Mouse (Mus musculus): ENCODE results near the gene Ddx46. TPM values are rescaled to one million over a fixed set of nuclear protein-coding genes. Genes with fewer than 3 reads are reported as not detected.
A peak's percentile ranks its signal among the peaks of the same experiment; 100 is the strongest.
"Not testable (repeated sequence)": the region's sequence is repeated elsewhere in the genome, so short reads cannot be mapped to it uniquely, and the experiment has no call there.

Ddx46 gene
- 8.4 and 13.6 TPM in 2 replicates for polyA plus RNA-seq (2012; rRNA removed)

GRCm38 (mm10) chr13:55634639-55635127 is at the start of gene Ddx46:
Gene Ddx46, plus strand, starts transcription at chr13:55635027.
- 3% methylated on average over 30 of the region's 30 CpGs for WGBS
- peak; percentile 52 for DNase-seq (ENCODE audit: low read depth, low spot score)

GRCm38 (mm10) chr13:55591961-55592490 is 42.8 kb upstream of the Ddx46 start:
- WGBS = 66% methylated on average over 4 of the region's 4 CpGs
- DNase-seq (ENCODE audit: low read depth, low spot score) = no peak

- peak; percentile 79 for DNase-seq (ENCODE audit: low read depth, low spot score)
- 5% methylated on average over 29 of the region's 29 CpGs for WGBS
These were observed 42.1 kb upstream of the Ddx46 start for GRCm38 (mm10) chr13:55592512-55593253.

- no peak for DNase-seq (ENCODE audit: low read depth, low spot score)
These were observed 41.5 kb upstream of the Ddx46 start for GRCm38 (mm10) chr13:55593254-55593747.

GRCm38 (mm10) chr13:55595375-55595774 is 39.5 kb upstream of the Ddx46 start:
- DNase-seq (ENCODE audit: low read depth, low spot score) = no peak
- WGBS = 88% methylated on average over 12 of the region's 12 CpGs

More at GRCm38 (mm10) chr13:55593254-55593747, 41.5 kb upstream of the Ddx46 start:
- WGBS = under 1% methylated on average over 31 of the region's 31 CpGs

- DNase-seq (ENCODE audit: low read depth, low spot score) = no peak
- 95% methylated on average over 12 of the region's 12 CpGs for WGBS
These were observed 38.0 kb upstream of the Ddx46 start for GRCm38 (mm10) chr13:55596802-55597201.

GRCm38 (mm10) chr13:55599566-55600540 is 35.0 kb upstream of the Ddx46 start, which contains the start of gene B4galt7:
Gene B4galt7, plus strand, starts transcription at chr13:55599896.
- 5% methylated on average over 51 of the region's 51 CpGs for whole genome bisulfite sequencing
- no peak for DNase-seq (ENCODE audit: low read depth, low spot score)

GRCm38 (mm10) chr13:55600657-55601056 is 34.2 kb upstream of the Ddx46 start:
- DNase-seq (ENCODE audit: low read depth, low spot score) = no peak

GRCm38 (mm10) chr13:55601611-55602010 is 33.2 kb upstream of the Ddx46 start:
- WGBS = 2% methylated on average over 3 of the region's 3 CpGs
- no peak for DNase-seq (ENCODE audit: low read depth, low spot score)

More at GRCm38 (mm10) chr13:55600657-55601056, 34.2 kb upstream of the Ddx46 start:
- 6% methylated on average over 9 of the region's 9 CpGs for WGBS

- no peak for DNase-seq (ENCODE audit: low read depth, low spot score)
- 95% methylated on average over 3 of the region's 3 CpGs for WGBS
These were observed 30.2 kb upstream of the Ddx46 start for GRCm38 (mm10) chr13:55604606-55605005.

- 79% methylated on average over 10 of the region's 10 CpGs for WGBS
- DNase-seq (ENCODE audit: low read depth, low spot score) = no peak
These were observed 27.8 kb upstream of the Ddx46 start for GRCm38 (mm10) chr13:55606899-55607623.

- WGBS = 95% methylated on average over 2 of the region's 2 CpGs
- no peak for DNase-seq (ENCODE audit: low read depth, low spot score)
These were observed 27.2 kb upstream of the Ddx46 start for GRCm38 (mm10) chr13:55607624-55608006.

- DNase-seq (ENCODE audit: low read depth, low spot score) = no peak
- WGBS = 90% methylated on average over 7 of the region's 7 CpGs
These were observed 22.8 kb upstream of the Ddx46 start for GRCm38 (mm10) chr13:55611996-55612395.

GRCm38 (mm10) chr13:55613471-55613870 is 21.4 kb upstream of the Ddx46 start:
- no peak for DNase-seq (ENCODE audit: low read depth, low spot score)
- WGBS = 59% methylated on average over 5 of the region's 5 CpGs

GRCm38 (mm10) chr13:55619328-55619727 is 15.5 kb upstream of the Ddx46 start:
- no peak for DNase-seq (ENCODE audit: low read depth, low spot score)
- 86% methylated on average over 4 of the region's 4 CpGs for WGBS

GRCm38 (mm10) chr13:55620275-55620674 is 14.6 kb upstream of the Ddx46 start:
- WGBS = 68% methylated on average over 2 of the region's 2 CpGs
- no peak for DNase-seq (ENCODE audit: low read depth, low spot score)

- not testable (repeated sequence) for DNase-seq (ENCODE audit: low read depth, low spot score)
- 9% methylated on average over 20 of the region's 20 CpGs for WGBS
These were observed 12.6 kb upstream of the Ddx46 start for GRCm38 (mm10) chr13:55622156-55622648.

GRCm38 (mm10) chr13:55622649-55623541 is 11.9 kb upstream of the Ddx46 start, which contains the start of gene Caml:
Gene Caml, plus strand, starts transcription at chr13:55623005.
- peak; percentile 88 for DNase-seq (ENCODE audit: low read depth, low spot score)
- under 1% methylated on average over 59 of the region's 59 CpGs for WGBS
